Mouse (Mus musculus) embryonic facial prominence, embryonic 11.5 days (tissue): Measurements from ENCODE around the gene Kars. TPM values are rescaled to one million over a fixed set of nuclear protein-coding genes. Genes with fewer than 3 reads are reported as not detected.

Source experiments
- ATAC-seq: fragments of 200-750 bp; cut with Nextera tagmentation; replicated peaks from 2 replicates; pipeline ENCODE4 v1.8.0; 2017; ENCODE audit warnings: low read depth; ENCODE audit not compliant: insufficient number of reproducible peaks, low FRiP score, low TSS enrichment
- DNase-seq: peaks from one replicate; pipeline ENCODE4 v3.0.0-alpha.2; 2015; ENCODE audit warnings: low spot score
- H3K27ac ChIP-seq: fragments of 300-500 bp; sonication (generic); replicated peaks from 2 replicates; pipeline ENCODE4 v1.5.1; 2014; ENCODE audit warnings: mild to moderate bottlenecking, low read depth, low read length, control low read depth
- H3K27me3 ChIP-seq: fragments of 300-500 bp; sonication (generic); 2 replicates; pipeline ENCODE4 v1.6.1; 2014; ENCODE audit warnings: mild to moderate bottlenecking, low read length, moderate library complexity, mixed read lengths; ENCODE audit not compliant: control insufficient read depth, insufficient read depth
- H3K36me3 ChIP-seq: fragments of 300-500 bp; sonication (generic); replicated peaks from 2 replicates; pipeline ENCODE4 v1.6.1; 2014; ENCODE audit warnings: low read depth, mild to moderate bottlenecking, low read length, moderate library complexity, mixed read lengths; ENCODE audit not compliant: control insufficient read depth, insufficient read depth
- H3K4me1 ChIP-seq: fragments of 300-500 bp; sonication (generic); 2 replicates; pipeline ENCODE4 v1.6.1; 2014; ENCODE audit warnings: low read length, mixed read lengths; ENCODE audit not compliant: control insufficient read depth, insufficient read depth
- H3K4me2 ChIP-seq: fragments of 300-500 bp; sonication (generic); 2 replicates; pipeline ENCODE4 v1.6.1; 2014; ENCODE audit warnings: low read depth, mild to moderate bottlenecking, control low read depth, low read length, moderate library complexity
- H3K4me3 ChIP-seq: fragments of 300-500 bp; sonication (generic); 2 replicates; pipeline ENCODE4 v1.5.1; 2014; ENCODE audit warnings: low read depth, low read length, control low read depth
- H3K9ac ChIP-seq: fragments of 300-500 bp; sonication (generic); replicated peaks from 2 replicates; pipeline ENCODE4 v1.6.1; 2014; ENCODE audit warnings: mild to moderate bottlenecking, control low read depth, low read length
- H3K9me3 ChIP-seq: fragments of 300-500 bp; sonication (generic); replicated peaks from 2 replicates; pipeline ENCODE4 v1.6.1; 2016; ENCODE audit warnings: mild to moderate bottlenecking, low read length, inconsistent platforms, mixed read lengths; ENCODE audit not compliant: control insufficient read depth
- WGBS: fragments of 180-500 bp; shearing (Covaris S2); extraction: QIAGEN DNeasy Blood & Tissue Kit; methylation state at CpG from one replicate; pipeline ENCODE4 v1.1.7; 2014; 5-methylcytosine and 5-hydroxymethylcytosine counted together
- polyA plus RNA-seq: library from polyadenylated mRNA; unstranded; fragments of >200 nt; fragmentation: Nextera tagmentation; extraction: Ambion mirVana; gene quantifications from 2 replicates; pipeline ENCODE4 v1.2.1, GENCODE M21; 2014

Kars gene
- polyA plus RNA-seq, 1 experiment from 2014 or later = 309 TPM

DNA sequence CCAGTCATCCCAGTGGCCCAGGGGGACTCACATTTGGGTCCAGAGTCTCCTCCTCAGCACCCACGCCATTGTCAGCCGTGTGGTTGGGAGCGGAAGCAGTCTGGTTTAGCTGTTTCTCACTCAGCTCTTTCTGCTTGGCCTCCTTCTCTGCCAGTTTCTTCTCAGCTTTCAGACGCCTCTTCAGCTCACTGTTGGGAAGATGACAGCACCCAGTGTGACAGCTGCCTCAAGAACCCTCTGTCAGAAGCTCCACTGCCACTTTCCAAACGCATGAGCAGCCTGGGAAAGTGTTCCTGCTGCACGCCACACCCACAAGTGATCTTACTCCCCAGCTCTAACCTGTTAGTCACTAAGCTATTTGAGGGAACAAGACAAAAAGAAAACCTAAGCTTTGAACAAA lies 5.5 kb downstream of the Kars start:
- H3K4me3 ChIP-seq = no peak overlapping the region
- DNase-seq = no peak
- no peak overlapping the region for H3K9ac ChIP-seq
- H3K4me1 ChIP-seq = no peaks in the 10 kb centered on the region
- H3K4me2 ChIP-seq = no peak overlapping the region
- no peak overlapping the region for H3K27ac ChIP-seq
- no peak for ATAC-seq
- no peaks in the 10 kb centered on the region for H3K9me3 ChIP-seq
- WGBS = 92% methylated on average over 6 of the region's 6 CpGs
- no peaks in the 10 kb centered on the region for H3K27me3 ChIP-seq
- H3K36me3 ChIP-seq = peaks cover 15% of the 10 kb centered on the region

- H3K4me3 ChIP-seq = no peak overlapping the region
- peaks cover 19% of the 10 kb centered on the region for H3K36me3 ChIP-seq
These were observed 6.4 kb downstream of the Kars start for GRCm38 (mm10) chr8:112004754-112005153.

GRCm38 (mm10) chr8:111992703-111993039 lies 18.5 kb downstream of the Kars start:
- Histone ChIP-seq H3K4me3 (no peak overlapping the region), H3K27ac (no peak overlapping the region)

More at GRCm38 (mm10) chr8:112004754-112005153, 6.4 kb downstream of the Kars start:
- Histone ChIP-seq H3K4me2 (no peak overlapping the region), H3K27me3 (no peaks in the 10 kb centered on the region), H3K9ac (no peak overlapping the region), H3K9me3 (no peaks in the 10 kb centered on the region), H3K4me1 (no peaks in the 10 kb centered on the region), H3K27ac (no peak overlapping the region)
- DNase-seq (no peak), ATAC-seq (no peak)

GRCm38 (mm10) chr8:111992013-111992702 lies 19.0 kb downstream of the Kars start, which contains the start of gene Adat1:
Gene Adat1, minus strand, starts transcription at chr8:111992302.
- H3K9ac ChIP-seq = peak within 1 kb of the TSS; percentile 86
- no peak within 1 kb of the TSS for H3K27ac ChIP-seq
- ATAC-seq (peak; percentile 93), DNase-seq (peak; percentile 97)
- H3K4me1 ChIP-seq = no peaks in the 10 kb centered on the region
- peak within 1 kb of the TSS; percentile 64 for H3K4me2 ChIP-seq
- H3K27me3 ChIP-seq = no peaks in the 10 kb centered on the region
- H3K4me3 ChIP-seq = peak within 1 kb of the TSS; percentile 78
- 5% methylated on average over 32 of the region's 33 CpGs for WGBS
- no peaks in the 10 kb centered on the region for H3K9me3 ChIP-seq
- H3K36me3 ChIP-seq = peaks cover 6% of the 10 kb centered on the region

More at GRCm38 (mm10) chr8:111992703-111993039, 18.5 kb downstream of the Kars start:
- DNase-seq = no peak
- no peak overlapping the region for H3K4me2 ChIP-seq
- H3K4me1 ChIP-seq = no peaks in the 10 kb centered on the region
- H3K9me3 ChIP-seq = no peaks in the 10 kb centered on the region
- H3K27me3 ChIP-seq = no peaks in the 10 kb centered on the region
- H3K36me3 ChIP-seq = peaks cover 9% of the 10 kb centered on the region
- ATAC-seq = no peak
- 76% methylated on average over 3 of the region's 3 CpGs for WGBS
- H3K9ac ChIP-seq = no peak overlapping the region

DNA sequence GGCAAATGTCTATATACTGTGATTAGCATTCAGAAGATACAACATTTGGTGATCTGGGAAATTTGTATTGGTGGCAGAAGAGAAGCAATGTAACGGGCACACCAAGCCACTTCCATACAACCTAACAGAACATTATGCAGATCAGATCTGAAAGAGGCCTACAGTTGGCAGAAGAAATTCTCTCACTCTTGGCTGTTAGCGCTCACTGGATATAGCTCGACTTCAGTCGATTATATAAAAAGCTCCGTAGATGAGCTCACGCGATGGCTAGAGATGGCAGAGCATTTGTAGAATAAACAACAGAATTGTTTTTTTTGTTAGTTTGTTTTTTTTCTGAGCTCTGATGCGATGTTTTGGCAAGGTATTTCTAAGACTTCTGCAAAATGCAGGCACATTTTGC lies 19.8 kb downstream of the Kars start:
- Histone ChIP-seq H3K9me3 (no peaks in the 10 kb centered on the region), H3K27me3 (no peaks in the 10 kb centered on the region), H3K4me2 (peak overlapping the region; percentile 64), H3K27ac (no peak overlapping the region), H3K36me3 (peaks cover 6% of the 10 kb centered on the region), H3K4me1 (no peaks in the 10 kb centered on the region), H3K4me3 (peak overlapping the region; percentile 78), H3K9ac (peak overlapping the region; percentile 86)
- ATAC-seq (no peak), DNase-seq (no peak)
- WGBS = 70% methylated on average over 8 of the region's 8 CpGs

- 12% methylated on average over 7 of the region's 7 CpGs for WGBS
- ATAC-seq (no peak), DNase-seq (peak; percentile 87)
- H3K4me3 ChIP-seq = no peak overlapping the region
- H3K36me3 ChIP-seq = peaks cover 6% of the 10 kb centered on the region
- H3K9me3 ChIP-seq = no peaks in the 10 kb centered on the region
- no peak overlapping the region for H3K4me2 ChIP-seq
- H3K9ac ChIP-seq = no peak overlapping the region
- no peak overlapping the region for H3K27ac ChIP-seq
- no peaks in the 10 kb centered on the region for H3K4me1 ChIP-seq
- H3K27me3 ChIP-seq = no peaks in the 10 kb centered on the region
These were observed 21.2 kb downstream of the Kars start for GRCm38 (mm10) chr8:111989911-111990310.

- no peak overlapping the region for H3K4me3 ChIP-seq
- H3K36me3 ChIP-seq = no peaks in the 10 kb centered on the region; the same call in none of the 2 replicates
- DNase-seq (no peak), ATAC-seq (no peak)
- whole genome bisulfite sequencing = 85% methylated on average over 10 of the region's 10 CpGs
- no peak overlapping the region for H3K9ac ChIP-seq
- H3K4me2 ChIP-seq = no peak overlapping the region
- no peaks in the 10 kb centered on the region for H3K4me1 ChIP-seq
- H3K27me3 ChIP-seq = no peaks in the 10 kb centered on the region
- no peaks in the 10 kb centered on the region for H3K9me3 ChIP-seq
- H3K27ac ChIP-seq = no peak overlapping the region
These were observed 26.6 kb downstream of the Kars start for GRCm38 (mm10) chr8:111984511-111984910.

DNA sequence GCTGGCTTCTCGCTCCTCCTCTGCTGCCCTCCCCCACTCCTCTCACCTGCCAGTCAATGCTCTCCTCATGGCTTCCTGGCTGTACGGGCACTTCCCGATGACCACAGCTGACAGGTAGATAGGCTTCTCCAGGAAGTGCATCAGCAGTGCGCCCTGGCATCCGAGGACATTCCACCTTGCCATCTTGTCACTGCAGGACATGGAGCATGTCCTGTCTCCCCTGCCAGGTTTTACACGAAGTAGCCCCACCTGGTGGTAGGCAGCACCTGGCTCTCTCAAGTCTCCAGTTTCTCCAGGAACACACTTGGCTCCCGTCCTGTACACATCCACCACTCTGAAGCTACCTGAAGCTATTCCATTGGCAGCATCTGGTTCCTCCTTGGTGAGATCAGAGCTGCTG lies 29.0 kb downstream of the Kars start:
- no peaks in the 10 kb centered on the region; the same call in 1 of the 2 replicates for H3K36me3 ChIP-seq
- H3K4me2 ChIP-seq = no peak overlapping the region
- H3K9me3 ChIP-seq = no peaks in the 10 kb centered on the region
- H3K4me3 ChIP-seq = no peak overlapping the region
- DNase-seq = no peak
- H3K4me1 ChIP-seq = no peaks in the 10 kb centered on the region
- no peaks in the 10 kb centered on the region for H3K27me3 ChIP-seq
- H3K9ac ChIP-seq = no peak overlapping the region
- ATAC-seq = no peak
- WGBS = 72% methylated on average over 7 of the region's 7 CpGs
- no peak overlapping the region for H3K27ac ChIP-seq
